Comparison of ENCODE assay signal across 20 mouse cellular contexts in the genomic region with DNA sequence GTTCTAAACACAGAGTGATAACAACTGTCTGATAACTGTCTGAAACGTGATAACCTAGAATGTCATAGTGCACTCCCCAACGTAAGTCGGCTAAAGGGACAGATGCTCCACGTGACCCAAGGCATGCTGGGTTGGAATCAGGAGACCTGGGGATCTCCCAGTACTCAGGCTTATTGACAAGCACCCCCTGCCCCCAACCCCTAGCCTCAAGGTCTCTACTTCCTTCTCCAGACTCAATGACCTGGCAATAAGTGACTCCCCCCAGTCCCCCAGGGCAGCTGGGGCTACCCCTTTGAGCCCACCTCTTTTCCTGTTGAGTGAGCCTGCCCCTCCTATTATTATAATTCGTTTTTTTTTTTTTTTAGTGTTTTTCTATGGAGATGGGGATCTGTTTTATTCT. TPM values are rescaled to one million over a fixed set of nuclear protein-coding genes. Genes with fewer than 3 reads are reported as not detected.
DNase-seq lines count a peak whose midpoint lies in the region; TF ChIP-seq lines count a peak whose summit lies in the region.
"Had no signal": no experiment of that assay in that cellular context is flagged by ENCODE, and none has a peak within 500 bp of the region (broad histone marks: within the 10 kb centered on the region; RNA-seq: fewer than 3 reads in every experiment).

No protein-coding gene starts in this region.

- peaks cover 38% of the 10 kb centered on the region for H3K4me1 ChIP-seq in heart, adult 2 months (ENCODE audit: control insufficient read depth, insufficient read depth, low read length)
- peaks cover 64 to 94% of the 10 kb centered on the region in 2 experiments for H3K4me1 ChIP-seq in CH12.LX (ENCODE audit: control insufficient read depth in 1 of 2, insufficient read depth in 2 of 2)
- H3K4me1 ChIP-seq in small intestine, adult 2 months (ENCODE audit: control insufficient read depth, insufficient read depth, insufficient read length, low read length): peaks cover 66% of the 10 kb centered on the region
- H3K4me1 ChIP-seq in forebrain, embryonic 10.5 days: peaks cover 54% of the 10 kb centered on the region

- H3K9ac ChIP-seq in heart, adult 2 months (ENCODE audit: low read depth, low read length): no peak overlapping the region
- no peak overlapping the region for H3K9ac ChIP-seq in CH12.LX (ENCODE audit: insufficient read depth, low read depth)
- H3K9ac ChIP-seq: embryonic facial prominence, embryonic 13.5 days; forebrain, embryonic 13.5 days; forebrain, postnatal 0 days; heart, embryonic 12.5 days; hindbrain, embryonic 12.5 days had no signal

- H3K27ac ChIP-seq in heart, adult 2 months: peak overlapping the region; percentile 69
- no peak overlapping the region for H3K27ac ChIP-seq in CH12.LX (ENCODE audit: insufficient read depth, low read depth)
- peak overlapping the region; percentile 60; the same call in 1 of the 2 replicates for H3K27ac ChIP-seq in small intestine, adult 2 months (ENCODE audit: insufficient read depth, low read depth, low read length)
- H3K27ac ChIP-seq in forebrain, embryonic 10.5 days: no peak overlapping the region
- H3K27ac ChIP-seq: embryonic facial prominence, embryonic 13.5 days; forebrain, embryonic 13.5 days; hindbrain, embryonic 12.5 days had no signal

- TF ChIP-seq CTCF in heart, adult 2 months (IDR thresholded peaks at IDR 0.05): no peak
- no peak for TF ChIP-seq CTCF in CH12.LX (conservative IDR thresholded peaks at IDR 0.05 in 1 of 2, IDR thresholded peaks at IDR 0.05 in 1 of 2; ENCODE audit: low read depth in 2 of 2, low read length in 2 of 2)
- no peak for TF ChIP-seq CTCF in small intestine, adult 2 months (IDR thresholded peaks at IDR 0.05; ENCODE audit: extremely low read depth, insufficient read length, insufficient replicate concordance, low read depth, low read length)

- dilution Hi-C loops in CH12.LX (cut with MboI; ENCODE audit: extremely low pct_ligation_motif_present, extremely low pct_unique_long_range_greater_than_20kb, low sequenced_read_pairs): no loop called here

- no peaks in the 10 kb centered on the region for H3K36me3 ChIP-seq in heart, adult 2 months (ENCODE audit: control insufficient read depth, insufficient read depth, low read length)
- H3K36me3 ChIP-seq in CH12.LX (replicated peaks in 1 of 2; ENCODE audit: control insufficient read depth in 1 of 2, insufficient read depth in 1 of 2, low read length in 1 of 2): peaks cover 8 to 45% of the 10 kb centered on the region in 2 experiments
- no peaks in the 10 kb centered on the region for H3K36me3 ChIP-seq in small intestine, adult 2 months (ENCODE audit: control insufficient read depth, insufficient read depth, low read length)
- H3K36me3 ChIP-seq in forebrain, embryonic 10.5 days (replicated peaks): no peaks in the 10 kb centered on the region
- H3K36me3 ChIP-seq: embryonic facial prominence, embryonic 13.5 days; heart, embryonic 12.5 days; hindbrain, embryonic 12.5 days had no signal

- H3K4me2 ChIP-seq in CH12.LX (ENCODE audit: insufficient read depth, low read depth, poor library complexity, severe bottlenecking): peak overlapping the region; percentile 51; the same call in 1 of the 2 replicates
- H3K4me2 ChIP-seq: embryonic facial prominence, embryonic 13.5 days; forebrain, embryonic 13.5 days; heart, embryonic 12.5 days; hindbrain, embryonic 12.5 days had no signal

- TF ChIP-seq RAD21 in CH12.LX (IDR thresholded peaks at IDR 0.05; ENCODE audit: low read depth, low read length): no peak; the same call in 1 of the 2 replicates

- H3K4me3 ChIP-seq in heart, adult 2 months: no peak overlapping the region
- H3K4me3 ChIP-seq in CH12.LX (replicated peaks in 1 of 3; ENCODE audit: low read depth in 2 of 3, low read length in 2 of 3, poor library complexity in 1 of 3): no peak overlapping the region
- no peak overlapping the region for H3K4me3 ChIP-seq in small intestine, adult 2 months (ENCODE audit: low read depth, low read length)
- H3K4me3 ChIP-seq in forebrain, embryonic 10.5 days: no peak overlapping the region
- H3K4me3 ChIP-seq: embryonic facial prominence, embryonic 13.5 days; forebrain, embryonic 13.5 days; heart, embryonic 12.5 days; hindbrain, embryonic 12.5 days had no signal

- in situ Hi-C loops in CH12.LX (cut with MboI; ENCODE audit: low pct_ligation_motif_present, low pct_unique_long_range_greater_than_20kb, low sequenced_read_pairs): no loop called here

- H3K9me3 ChIP-seq in CH12.LX (replicated peaks; ENCODE audit: low read length): no peaks in the 10 kb centered on the region
- no peaks in the 10 kb centered on the region for H3K9me3 ChIP-seq in forebrain, embryonic 10.5 days
- H3K9me3 ChIP-seq: embryonic facial prominence, embryonic 13.5 days; forebrain, embryonic 13.5 days; hindbrain, embryonic 12.5 days had no signal

- intact Hi-C loops in heart, adult 2 months (cut with DNase I): loop anchor here (2.0 kb wide), 1 partner anchor 24 kb away; no protein-coding TSS in a partner anchor
- intact Hi-C loops in heart, postnatal 25 days (cut with DNase I): no loop called here

- no peaks in the 10 kb centered on the region for H3K27me3 ChIP-seq in heart, adult 2 months (ENCODE audit: control insufficient read depth, insufficient read depth, low read length)
- H3K27me3 ChIP-seq in CH12.LX (replicated peaks): no peaks in the 10 kb centered on the region
- H3K27me3 ChIP-seq in small intestine, adult 2 months (ENCODE audit: control insufficient read depth, insufficient read depth, low read length): no peaks in the 10 kb centered on the region
- H3K27me3 ChIP-seq in forebrain, embryonic 10.5 days (ENCODE audit: poor library complexity, severe bottlenecking): no peaks in the 10 kb centered on the region
- H3K27me3 ChIP-seq: embryonic facial prominence, embryonic 13.5 days; forebrain, embryonic 13.5 days; hindbrain, embryonic 12.5 days; Patski had no signal

- DNase-seq in heart, adult 2 months: no peak
- no peak for DNase-seq in heart, postnatal 25 days (ENCODE audit: low spot score)
- DNase-seq in A20 (ENCODE audit: low read depth, low spot score): peak; percentile 33
- DNase-seq in CH12.LX (ENCODE audit: extremely low read depth): peak; percentile 92
- no peak for DNase-seq in layer of hippocampus, postnatal 36 days
- no peak for DNase-seq in forebrain, embryonic 10.5 days (ENCODE audit: extremely low spot score, low spot score)
- DNase-seq: adrenal gland, postnatal 14 days; cerebellum, adult 18-20 months; cerebellum, adult 9-11 months; cerebellum, postnatal 36 days; forebrain, postnatal 0 days; heart, postnatal 4 days had no signal

- WGBS in heart, adult 2 months: 54% methylated on average over 5 of the region's 5 CpGs
- WGBS in small intestine, adult 2 months: 48% methylated on average over 5 of the region's 5 CpGs
- 57% methylated on average over 5 of the region's 5 CpGs for WGBS in forebrain, embryonic 10.5 days

- TF ChIP-seq EP300 in heart, adult 2 months (IDR thresholded peaks at IDR 0.05; ENCODE audit: insufficient read depth, low read depth, low read length): no peak
- TF ChIP-seq EP300 in CH12.LX (IDR thresholded peaks at IDR 0.05; ENCODE audit: low read length): peak; percentile 28; the same call in 1 of the 2 replicates

- no peaks in the 10 kb centered on the region for H3K79me2 ChIP-seq in heart, adult 2 months (replicated peaks; ENCODE audit: control insufficient read depth, insufficient read depth, low read length)
- H3K79me2 ChIP-seq in CH12.LX (replicated peaks; ENCODE audit: control insufficient read depth, extremely low read depth, insufficient read depth, poor library complexity, severe bottlenecking): no peaks in the 10 kb centered on the region

- no peak for TF ChIP-seq POLR2A in heart, adult 2 months (IDR thresholded peaks at IDR 0.05; ENCODE audit: insufficient read depth, low read depth, low read length)
- TF ChIP-seq POLR2A in CH12.LX (IDR thresholded peaks at IDR 0.05; ENCODE audit: low read depth, low read length): no peak
- TF ChIP-seq POLR2A in small intestine, adult 2 months (IDR thresholded peaks at IDR 0.05; ENCODE audit: low read depth, low read length): no peak

TF ChIP-seq in CH12.LX, 34 proteins besides CTCF, POLR2A, EP300 and RAD21 (continues in another document):
- TF ChIP-seq TCF12 (IDR thresholded peaks at IDR 0.05; ENCODE audit: low read depth, low read length) (peak; percentile 71), MAX (IDR thresholded peaks at IDR 0.05; ENCODE audit: low read length) (peak; percentile 93), USF1 (IDR thresholded peaks at IDR 0.05; ENCODE audit: low read depth, low read length) (peak; percentile 89), ELF1 (IDR thresholded peaks at IDR 0.05; ENCODE audit: low read depth, low read length) (peak; percentile 68), CHD1 (IDR thresholded peaks at IDR 0.05; ENCODE audit: low read depth, low read length) (no peak), TBP (conservative IDR thresholded peaks at IDR 0.05; ENCODE audit: low read depth, low read length) (no peak), KAT2A (IDR thresholded peaks at IDR 0.05; ENCODE audit: insufficient replicate concordance, low read length) (no peak), MXI1 (IDR thresholded peaks at IDR 0.05; ENCODE audit: low read depth, low read length) (no peak; the same call in 1 of the 2 replicates), BHLHE40 (IDR thresholded peaks at IDR 0.05; ENCODE audit: low read depth, low read length) (peak; percentile 99), IRF4 (IDR thresholded peaks at IDR 0.05; ENCODE audit: low read depth, low read length) (peak; percentile 54; the same call in 1 of the 2 replicates), MAZ (IDR thresholded peaks at IDR 0.05; ENCODE audit: low read depth, low read length) (peak; percentile 85)

RNA-seq across cellular contexts. Expression of a gene that starts 29.6 kb away (rescaled TPM):
- 10 to 100 TPM in 1 of 2 experiments, 1 to 10 TPM in 1; 9.2 to 10.1 TPM for total RNA-seq in heart, adult 2 months (2021)
- 8.4 and 9.8 TPM in 2 replicates for polyA plus RNA-seq in heart, adult 2 months (2012; rRNA removed)
- 10 to 100 TPM in 1 of 2 experiments, 1 to 10 TPM in 1; 9.8 to 11.0 TPM for total RNA-seq in heart, postnatal 25 days (2021)
- 18.6 and 23.2 TPM in 2 replicates for total RNA-seq in CH12.LX (2012; rRNA removed)
- total RNA-seq in CH12.LX (2014; rRNA removed): 19.2 and 20.0 TPM in 2 replicates
- 37.4 and 40.3 TPM in 2 replicates for polyA plus RNA-seq in CH12.LX (2012; ENCODE audit: insufficient read length, low read depth)
- 12.7 and 49.4 TPM in 2 replicates for polyA plus RNA-seq in small intestine, adult 2 months (2012; rRNA removed)
- 1 to 10 TPM; 8.3 to 8.7 TPM for total RNA-seq in layer of hippocampus, postnatal 36 days (2021)
- 2.0 and 2.3 TPM in 2 replicates for polyA plus RNA-seq in forebrain, embryonic 10.5 days (2016; fragmentation: Nextera tagmentation; extraction: Ambion mirVana)

RNA-seq across cellular contexts. Expression of a gene that starts 30.8 kb away (rescaled TPM):
- not detected for total RNA-seq in heart, adult 2 months (2021)
- polyA plus RNA-seq in heart, adult 2 months (2012; rRNA removed): not detected in 2 replicates
- total RNA-seq in heart, postnatal 25 days (2021): under 1 TPM in 1 of 2 experiments, not detected in 1; 0.61 TPM
- total RNA-seq in CH12.LX (2012; rRNA removed) (0.25 TPM in 1 of 2 replicates, not detected in the other), CH12.LX (2014; rRNA removed) (not detected in 2 replicates)
- polyA plus RNA-seq in CH12.LX (2012; ENCODE audit: insufficient read length, low read depth): 1.1 and 1.5 TPM in 2 replicates
- not detected in 2 replicates for polyA plus RNA-seq in small intestine, adult 2 months (2012; rRNA removed)
- 1 to 10 TPM; 2.2 to 2.5 TPM for total RNA-seq in layer of hippocampus, postnatal 36 days (2021)
- polyA plus RNA-seq in forebrain, embryonic 10.5 days (2016; fragmentation: Nextera tagmentation; extraction: Ambion mirVana): 0.21 and 0.25 TPM in 2 replicates
- total RNA-seq: adrenal gland, postnatal 14 days; forebrain, postnatal 0 days; heart, adult 8-10 months had no signal
- polyA plus RNA-seq: embryonic facial prominence, embryonic 13.5 days; hindbrain, embryonic 12.5 days; hindbrain, embryonic 16.5 days had no signal

Comparison
In these comparisons a context has a peak if more than half of its experiments do, and no peak if none do; other contexts are left out.
1. DNase-seq: peak in A20 (single experiment) and CH12.LX (single experiment); none in heart, adult 2 months (0 of 2), heart, postnatal 25 days (single experiment), layer of hippocampus, postnatal 36 days (0 of 2) and forebrain, embryonic 10.5 days (single experiment).
2. H3K27ac ChIP-seq: peak in heart, adult 2 months (single experiment) and small intestine, adult 2 months (single experiment); none in CH12.LX (single experiment) and forebrain, embryonic 10.5 days (single experiment).